Mouse (Mus musculus): Measurements from ENCODE around the gene Gch1.

DNA sequence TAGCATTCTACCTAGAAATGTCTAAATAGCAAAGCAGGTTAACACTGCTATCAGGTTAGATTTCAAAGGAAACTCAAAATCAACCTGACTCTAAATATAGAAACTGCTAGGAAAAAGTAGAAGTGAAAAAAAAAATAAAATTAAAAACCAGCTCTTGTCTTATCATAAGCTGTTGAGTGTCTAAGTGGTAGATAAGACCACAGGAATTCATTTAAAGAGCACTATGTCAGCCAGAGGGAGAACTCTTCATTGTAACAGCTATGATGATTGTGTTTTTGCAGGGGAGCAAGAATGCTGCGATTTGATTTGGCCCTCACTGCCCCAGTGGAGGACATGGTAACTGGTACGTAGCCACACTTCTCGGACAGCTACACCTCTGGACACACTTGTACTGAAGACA is 34.9 kb downstream of the Gch1 start:
- TF ChIP-seq USF1 (IDR thresholded peaks at IDR 0.05; ENCODE audit: low read depth, low read length) (no peak), POLR2A (IDR thresholded peaks at IDR 0.05; ENCODE audit: control insufficient read depth in 1 of 2, insufficient read depth in 1 of 2, low read depth in 1 of 2, low read length in 2 of 2, poor library complexity in 1 of 2) (no peak), MXI1 (IDR thresholded peaks at IDR 0.05; ENCODE audit: low read depth, low read length) (no peak)

Data from MEL (cell line).